Mouse (Mus musculus) cerebellum, adult 2 months (tissue): ENCODE data around the gene Etv6. TPM values are rescaled to one million over a fixed set of nuclear protein-coding genes. Genes with fewer than 3 reads are reported as not detected.
A peak's percentile ranks its signal among the peaks of the same experiment; 100 is the strongest.

ENCODE experiments used
- DNase-seq, 2 experiments: peaks; one replicate each; pipeline ENCODE4 v3.0.0; 2021
- H3K27ac ChIP-seq: fragments of 200-500 bp; 2 replicates; pipeline ENCODE4 v1.5.1; 2012; ENCODE audit warnings: low read length, control low read depth, inconsistent platforms; ENCODE audit not compliant: insufficient read depth
- H3K27me3 ChIP-seq: fragments of 200-500 bp; 2 replicates; pipeline ENCODE4 v1.6.1; 2012; ENCODE audit warnings: inconsistent platforms, mild to moderate bottlenecking, low read length, moderate library complexity; ENCODE audit not compliant: control insufficient read depth, insufficient read depth
- H3K4me1 ChIP-seq: fragments of 200-500 bp; 2 replicates; pipeline ENCODE4 v1.6.1; 2011; ENCODE audit warnings: low read length; ENCODE audit not compliant: control insufficient read depth, insufficient read depth
- H3K4me3 ChIP-seq: fragments of 200-500 bp; replicated peaks from 2 replicates; pipeline ENCODE3; 2011; ENCODE audit warnings: mild to moderate bottlenecking, low read depth, low read length, control low read depth; ENCODE audit not compliant: insufficient read depth
- CTCF ChIP-seq: fragments of 200-500 bp; IDR thresholded peaks from 2 replicates; pipeline ENCODE4 v1.5.1; 2011; ENCODE audit warnings: low read depth, mild to moderate bottlenecking, control low read depth, low read length, moderate library complexity, borderline replicate concordance; ENCODE audit not compliant: insufficient read depth
- POLR2A ChIP-seq: fragments of 200-500 bp; IDR thresholded peaks from 2 replicates; pipeline ENCODE4 v1.6.1; 2011; ENCODE audit warnings: low read length, control low read depth, borderline replicate concordance; ENCODE audit not compliant: insufficient read depth
- WGBS: fragments of 180-500 bp; shearing (Covaris S2); methylation state at CpG from one replicate; pipeline ENCODE4 v1.1.7; 2018; 5-methylcytosine and 5-hydroxymethylcytosine counted together
- polyA plus RNA-seq: library from polyadenylated mRNA; depleted of rRNA; stranded (reverse); fragments of >200 nt; gene quantifications from 2 replicates; pipeline ENCODE4 v1.2.3, GENCODE M21; 2012

Etv6 gene
- polyA plus RNA-seq, 1 experiment, result 8.9 TPM

GRCm38 (mm10) chr6:134127996-134128395 is 92.5 kb downstream of the Etv6 start:
- H3K27me3 ChIP-seq, result no peaks in the 10 kb centered on the region
- no peaks in the 10 kb centered on the region for H3K4me1 ChIP-seq
- WGBS, result 95% methylated on average over 6 of the region's 6 CpGs
- no peak overlapping the region for H3K4me3 ChIP-seq
- H3K27ac ChIP-seq, result no peak overlapping the region
- no peak for TF ChIP-seq POLR2A
- no peak for DNase-seq

GRCm38 (mm10) chr6:134128594-134128993 is 93.1 kb downstream of the Etv6 start:
- H3K27ac ChIP-seq, result no peak overlapping the region

GRCm38 (mm10) chr6:134129848-134130247 is 94.3 kb downstream of the Etv6 start:
- Histone ChIP-seq H3K27ac (no peak overlapping the region), H3K4me3 (no peak overlapping the region), H3K27me3 (no peaks in the 10 kb centered on the region), H3K4me1 (no peaks in the 10 kb centered on the region)
- TF ChIP-seq POLR2A, result no peak
- no peak for TF ChIP-seq CTCF
- DNase-seq, result no peak
- 96% methylated on average over 7 of the region's 7 CpGs for WGBS

More at GRCm38 (mm10) chr6:134128594-134128993, 93.1 kb downstream of the Etv6 start:
- WGBS, result 74% methylated on average over 13 of the region's 13 CpGs
- Histone ChIP-seq H3K27me3 (no peaks in the 10 kb centered on the region), H3K4me3 (no peak overlapping the region), H3K4me1 (no peaks in the 10 kb centered on the region)
- TF ChIP-seq CTCF, result no peak
- no peak for TF ChIP-seq POLR2A
- DNase-seq, result peak in 1 of 2 experiments; percentile 12

GRCm38 (mm10) chr6:134130816-134131215 is 95.3 kb downstream of the Etv6 start:
- no peak for TF ChIP-seq POLR2A
- no peak for TF ChIP-seq CTCF
- Histone ChIP-seq H3K27me3 (no peaks in the 10 kb centered on the region), H3K4me1 (no peaks in the 10 kb centered on the region), H3K27ac (no peak overlapping the region), H3K4me3 (no peak overlapping the region)
- 96% methylated on average over 5 of the region's 5 CpGs for WGBS
- no peak for DNase-seq

- Histone ChIP-seq H3K27me3 (no peaks in the 10 kb centered on the region), H3K27ac (no peak overlapping the region), H3K4me1 (no peaks in the 10 kb centered on the region), H3K4me3 (no peak overlapping the region)
- no peak for DNase-seq
- TF ChIP-seq CTCF (no peak), POLR2A (no peak)
- WGBS, result 94% methylated on average over 2 of the region's 2 CpGs
These were observed 96.1 kb downstream of the Etv6 start for GRCm38 (mm10) chr6:134131601-134132000.

GRCm38 (mm10) chr6:134133756-134134155 is 98.3 kb downstream of the Etv6 start:
- Histone ChIP-seq H3K4me3 (no peak overlapping the region), H3K4me1 (no peaks in the 10 kb centered on the region), H3K27ac (no peak overlapping the region), H3K27me3 (no peaks in the 10 kb centered on the region)
- TF ChIP-seq CTCF (no peak), POLR2A (no peak)
- WGBS, result 83% methylated on average over 4 of the region's 4 CpGs
- DNase-seq, result no peak

- 93% methylated on average over 9 of the region's 9 CpGs for WGBS
- DNase-seq, result no peak
- Histone ChIP-seq H3K27me3 (no peaks in the 10 kb centered on the region), H3K4me3 (no peak overlapping the region), H3K4me1 (no peaks in the 10 kb centered on the region), H3K27ac (no peak overlapping the region)
- TF ChIP-seq CTCF (no peak), POLR2A (no peak)
These were observed 99.4 kb downstream of the Etv6 start for GRCm38 (mm10) chr6:134134821-134135323.

- no peaks in the 10 kb centered on the region for H3K27me3 ChIP-seq
- 91% methylated on average over 3 of the region's 3 CpGs for WGBS
- TF ChIP-seq CTCF (no peak), POLR2A (no peak)
- H3K27ac ChIP-seq, result no peak overlapping the region
- no peak for DNase-seq
- H3K4me3 ChIP-seq, result no peak overlapping the region
- no peaks in the 10 kb centered on the region for H3K4me1 ChIP-seq
These were observed 100.8 kb downstream of the Etv6 start for GRCm38 (mm10) chr6:134136315-134136714.
